8 mouse cellular contexts compared by ENCODE assay signal in genomic region chr12:99965203-99966115, GRCm38 (mm10). TPM values are rescaled to one million over a fixed set of nuclear protein-coding genes. Genes with fewer than 3 reads are reported as not detected.
DNase-seq lines count a peak whose midpoint lies in the region; ATAC-seq and TF ChIP-seq lines count a peak whose summit lies in the region.

No protein-coding gene starts in this region.

- no peak for DNase-seq in frontal cortex, postnatal 25 days (ENCODE audit: low spot score in 2 of 2)
- peak; percentile 37 for DNase-seq in ES-E14 (ENCODE audit: low read depth, low spot score)
- peak; percentile 66 for DNase-seq in embryonic facial prominence, embryonic 10.5 days (ENCODE audit: low spot score)
- peak; percentile 56 to 67 for DNase-seq in kidney, postnatal 4 days
- DNase-seq in right cerebral cortex, postnatal 25 days: peak; percentile 49

- peaks cover 0 to 8% of the 10 kb centered on the region in 2 experiments; a peak in 1 of 4 replicates for H3K4me1 ChIP-seq in ES-E14 (ENCODE audit: control insufficient read depth in 2 of 2, insufficient read depth in 2 of 2, low read length in 2 of 2, poor library complexity in 1 of 2)
- H3K4me1 ChIP-seq in embryonic facial prominence, embryonic 10.5 days: peaks cover 32% of the 10 kb centered on the region
- H3K4me1 ChIP-seq in heart, embryonic 13.5 days: peaks cover 31% of the 10 kb centered on the region

- H3K27me3 ChIP-seq in embryonic facial prominence, embryonic 10.5 days (replicated peaks; ENCODE audit: low read depth, poor library complexity, severe bottlenecking): peaks cover 91% of the 10 kb centered on the region
- peaks cover 86% of the 10 kb centered on the region for H3K27me3 ChIP-seq in heart, embryonic 13.5 days (replicated peaks)

- H3K27ac ChIP-seq in ES-E14 (ENCODE audit: insufficient read depth, low read depth, low read length, poor library complexity, severe bottlenecking) (no peak overlapping the region), macrophage (peak overlapping the region; percentile 90)
- H3K27ac ChIP-seq in embryonic facial prominence, embryonic 10.5 days (replicated peaks): peak overlapping the region; percentile 19; the same call in 1 of the 2 replicates
- no peak overlapping the region for H3K27ac ChIP-seq in heart, embryonic 13.5 days (replicated peaks)

- peak overlapping the region; percentile 52 to 56 for H3K4me3 ChIP-seq in ES-E14 (ENCODE audit: insufficient read depth in 1 of 2, low read depth in 1 of 2, low read length in 2 of 2, poor library complexity in 1 of 2, severe bottlenecking in 1 of 2)
- peak overlapping the region; percentile 64 for H3K4me3 ChIP-seq in embryonic facial prominence, embryonic 10.5 days
- peak overlapping the region; percentile 59 for H3K4me3 ChIP-seq in heart, embryonic 13.5 days
- H3K4me3 ChIP-seq in macrophage (ENCODE audit: inconsistent target): peak overlapping the region; percentile 77

- H3K9me3 ChIP-seq in ES-E14 (ENCODE audit: control insufficient read depth, insufficient read depth, low read depth, low read length): no peaks in the 10 kb centered on the region
- H3K9me3 ChIP-seq in embryonic facial prominence, embryonic 10.5 days: no peaks in the 10 kb centered on the region
- H3K9me3 ChIP-seq in heart, embryonic 13.5 days: no peaks in the 10 kb centered on the region

- in situ Hi-C loops in ES-E14 (cut with MboI; ENCODE audit: low sequenced_read_pairs in 2 of 2, unreplicated experiment in 2 of 2): no loop called here

- ATAC-seq in frontal cortex, adult (ENCODE audit: low TSS enrichment): peak; percentile 71
- ATAC-seq in heart, embryonic 13.5 days (ENCODE audit: extremely low read depth, insufficient number of reproducible peaks, low FRiP score, low TSS enrichment): no peak

- peaks cover 52% of the 10 kb centered on the region for H3K79me2 ChIP-seq in macrophage (ENCODE audit: inconsistent target)

- H3K4me2 ChIP-seq in heart, embryonic 13.5 days: peak overlapping the region; percentile 89

- WGBS in embryonic facial prominence, embryonic 10.5 days: under 1% methylated on average over 77 of the region's 77 CpGs
- WGBS in heart, embryonic 13.5 days: under 1% methylated on average over 77 of the region's 77 CpGs
- WGBS in macrophage (ENCODE audit: missing documents): under 1% methylated on average over 68 of the region's 77 CpGs

- H3K36me3 ChIP-seq in ES-E14 (ENCODE audit: control insufficient read depth, insufficient read depth, low read length, poor library complexity, severe bottlenecking) (no peaks in the 10 kb centered on the region), macrophage (ENCODE audit: inconsistent target) (peaks cover 12% of the 10 kb centered on the region)
- no peaks in the 10 kb centered on the region for H3K36me3 ChIP-seq in embryonic facial prominence, embryonic 10.5 days (replicated peaks)
- no peaks in the 10 kb centered on the region for H3K36me3 ChIP-seq in heart, embryonic 13.5 days

- H3K9ac ChIP-seq in ES-E14 (ENCODE audit: insufficient read depth, low read depth, low read length, poor library complexity, severe bottlenecking): peak overlapping the region; percentile 29; the same call in 1 of the 2 replicates
- H3K9ac ChIP-seq in heart, embryonic 13.5 days: peak overlapping the region; percentile 70

TF ChIP-seq in ES-E14, 5 proteins besides CTCF, POLR2A, EP300 and RAD21:
- TF ChIP-seq ZNF384 (IDR thresholded peaks at IDR 0.05; ENCODE audit: low read depth, low read length) (no peak), HCFC1 (IDR thresholded peaks at IDR 0.05; ENCODE audit: borderline replicate concordance, insufficient read depth, low read length) (no peak), ZC3H11A (IDR thresholded peaks at IDR 0.05; ENCODE audit: borderline replicate concordance, low read depth, low read length) (no peak), MAFK (IDR thresholded peaks at IDR 0.05; ENCODE audit: insufficient read depth, low read depth, low read length) (no peak), CHD2 (IDR thresholded peaks at IDR 0.05; ENCODE audit: low read depth, low read length) (no peak)

RNA-seq across cellular contexts. Expression of gene Kcnk13, which starts 1.2 kb away (rescaled TPM):
- total RNA-seq in ES-E14 (2012; rRNA removed): 0.16 and 0.49 TPM in 2 replicates
- 0.09 and 0.16 TPM in 2 replicates for polyA plus RNA-seq in embryonic facial prominence, embryonic 10.5 days (2016; fragmentation: Nextera tagmentation; extraction: Ambion mirVana)
- 0.23 and 0.43 TPM in 2 replicates for polyA plus RNA-seq in heart, embryonic 13.5 days (2015; fragmentation: Nextera tagmentation; extraction: Ambion mirVana)
- total RNA-seq in macrophage (2018; cell fraction: chromatin; rRNA removed): 10 to 100 TPM; 12.0 to 78.2 (median 28.1) TPM
- total RNA-seq in macrophage (2018; cell fraction: cytosol; rRNA removed): 10 to 100 TPM; 14.0 to 35.5 (median 22.2) TPM
- 10 to 100 TPM; 26.0 to 83.7 (median 40.4) TPM for total RNA-seq in macrophage (2018; cell fraction: nucleus; rRNA removed)
- polyA plus RNA-seq in macrophage (2018): 14.2 to 39.1 TPM (median 20.5 TPM) in 3 replicates

Comparison
In these comparisons a context has a peak if more than half of its experiments do, and no peak if none do; other contexts are left out.
1. DNase-seq: peak in ES-E14 (single experiment), embryonic facial prominence, embryonic 10.5 days (single experiment), kidney, postnatal 4 days (2 of 2) and right cerebral cortex, postnatal 25 days (single experiment); none in frontal cortex, postnatal 25 days (0 of 2).
2. H3K27ac ChIP-seq: peak in embryonic facial prominence, embryonic 10.5 days (single experiment) and macrophage (single experiment); none in ES-E14 (single experiment) and heart, embryonic 13.5 days (single experiment).
3. RNA of gene Kcnk13, which starts 1.2 kb away (polyA plus RNA-seq): 14.2 to 39.1 TPM in macrophage; 0.23 to 0.43 TPM in heart, embryonic 13.5 days and 0.09 to 0.16 TPM in embryonic facial prominence, embryonic 10.5 days; every median in the first group is over 10 times any median in the second.
4. Peak in every context shown above with its lines, with median percentiles within 50 percentile points of each other: H3K4me3 ChIP-seq.